Mouse (Mus musculus) urinary bladder, postnatal 10 days (tissue): ENCODE data around the gene Kank1.
"Not testable (repeated sequence)": the region's sequence is repeated elsewhere in the genome, so short reads cannot be mapped to it uniquely, and the experiment has no call there.

Experiments
- DNase-seq: peaks from one replicate; pipeline ENCODE4 v3.0.0; 2022; ENCODE audit warnings: low spot score

The Kank1 gene

GRCm38 (mm10) chr19:25439807-25440206 is 203.0 kb downstream of the Kank1 start:
- no peak for DNase-seq

DNA sequence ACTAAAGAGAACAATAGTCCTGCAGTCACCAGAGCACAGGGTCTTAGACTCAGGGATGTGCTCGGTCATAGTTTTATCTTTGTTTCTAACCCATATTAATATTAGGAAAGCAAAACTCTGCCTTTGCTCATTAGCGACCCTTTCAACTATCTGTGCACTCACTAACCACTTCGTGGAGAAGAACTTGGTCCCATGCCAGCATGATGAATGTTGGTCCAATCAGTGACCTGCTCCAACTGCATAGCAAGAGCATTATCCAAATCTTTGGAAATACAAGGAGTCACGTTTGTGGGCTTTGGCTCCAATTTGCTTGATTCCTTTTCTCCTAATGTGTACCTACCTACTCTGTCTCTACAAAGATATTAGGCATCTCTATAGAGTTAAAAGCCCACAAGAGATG is 204.0 kb downstream of the Kank1 start:
- DNase-seq, result no peak

DNA sequence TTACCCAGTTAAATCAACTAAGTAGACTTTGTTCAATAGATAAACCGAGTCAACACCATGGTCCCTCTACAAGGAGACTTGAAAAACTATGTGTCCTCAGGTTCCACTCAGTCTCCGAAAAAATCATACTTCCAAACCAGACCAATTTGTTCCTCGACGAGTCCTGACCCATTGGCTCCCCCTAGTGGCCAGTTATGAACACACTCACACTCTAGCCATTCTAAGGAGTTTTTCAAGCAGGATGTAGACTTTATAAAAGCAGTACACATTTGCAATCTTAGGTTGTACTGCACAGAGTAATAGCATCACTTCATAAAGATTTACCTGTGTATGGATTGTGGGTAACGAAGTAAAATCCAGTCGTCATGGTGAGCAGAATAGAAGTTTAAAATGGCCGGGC is 208.3 kb downstream of the Kank1 start:
- no peak for DNase-seq

DNA sequence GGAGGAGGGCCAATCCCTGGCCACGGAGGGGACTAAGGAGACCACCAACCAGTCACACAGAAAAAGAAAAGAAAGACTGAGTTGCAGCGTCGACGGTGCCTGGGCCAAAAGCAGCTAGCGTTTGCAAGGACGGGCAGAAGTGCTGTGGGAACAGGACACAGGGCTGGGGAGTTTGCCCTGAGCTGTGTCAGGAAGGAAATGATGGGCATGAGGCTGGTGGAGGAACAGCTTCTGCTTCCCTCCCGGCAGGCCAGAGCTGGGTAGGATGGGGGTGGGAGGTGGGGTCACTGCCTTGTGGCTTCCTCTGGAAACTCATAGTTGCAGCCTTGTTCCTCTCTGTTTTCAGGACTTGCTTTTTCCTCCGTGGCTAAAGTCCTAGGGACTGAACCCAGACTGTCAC is 209.1 kb downstream of the Kank1 start:
- no peak for DNase-seq

DNA sequence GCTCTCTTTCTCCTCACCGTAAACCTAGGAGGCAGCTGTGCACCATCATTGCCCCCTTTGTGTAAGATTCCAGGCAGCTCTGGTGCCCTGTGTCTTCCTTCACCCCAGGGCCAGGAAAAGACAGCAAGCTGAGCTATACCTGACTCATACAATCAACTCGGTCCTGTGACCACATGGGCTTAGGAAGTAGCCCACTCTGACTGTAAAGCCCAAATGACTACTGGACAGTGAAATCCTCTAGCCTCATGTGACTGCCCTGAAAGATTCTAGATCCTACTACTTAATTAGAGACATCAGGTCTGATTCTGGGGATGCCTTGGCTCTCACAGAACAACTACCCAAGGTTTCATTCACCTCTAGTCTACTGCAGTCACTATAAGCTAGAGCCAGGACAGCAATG is 209.9 kb downstream of the Kank1 start:
- DNase-seq, result no peak

DNA sequence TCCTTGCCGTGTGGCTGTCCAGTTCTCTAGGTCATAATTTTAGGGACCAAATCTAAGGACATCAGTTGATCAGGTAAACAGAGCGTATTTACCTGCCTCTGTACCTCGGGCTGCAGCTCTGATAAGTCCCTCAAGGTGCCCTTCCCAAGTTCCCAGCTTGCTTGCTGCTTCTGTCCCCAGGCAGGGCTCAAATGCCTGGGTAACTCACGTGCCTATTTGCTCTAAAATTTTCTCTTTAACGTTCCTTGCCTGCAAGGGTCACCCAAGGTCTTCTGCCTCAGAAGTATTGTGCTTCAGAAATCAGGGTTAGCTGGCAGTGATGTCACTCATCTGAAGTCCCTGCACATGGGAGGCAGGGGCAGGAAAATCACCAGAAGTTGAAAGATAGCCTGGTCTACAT is 210.6 kb downstream of the Kank1 start:
- DNase-seq, result no peak

- DNase-seq, result no peak
These were observed 214.3 kb downstream of the Kank1 start for GRCm38 (mm10) chr19:25450869-25451629.

DNA sequence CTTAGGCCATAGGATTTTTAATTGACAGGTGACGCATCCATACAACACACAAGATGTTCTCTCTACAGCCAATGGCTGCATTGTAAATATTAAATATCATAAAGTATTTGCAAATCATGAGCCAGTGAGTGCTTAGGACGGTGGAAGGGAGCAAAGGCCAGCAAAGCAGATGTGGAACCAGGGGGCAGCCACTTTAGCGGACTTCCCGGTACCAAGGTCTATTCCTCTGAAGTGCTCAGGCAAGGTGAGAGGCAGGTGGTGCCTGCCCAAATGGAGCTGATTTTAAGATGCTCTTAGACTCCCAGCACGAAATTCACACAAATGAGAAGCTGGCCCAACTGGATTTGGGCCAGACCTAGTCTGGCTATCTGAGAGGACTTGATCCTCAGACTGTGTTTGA is 216.4 kb downstream of the Kank1 start:
- DNase-seq, result no peak

GRCm38 (mm10) chr19:25460760-25461159 is 224.0 kb downstream of the Kank1 start:
- DNase-seq, result no peak

GRCm38 (mm10) chr19:25461553-25462320 is 225.0 kb downstream of the Kank1 start:
- no peak for DNase-seq

DNA sequence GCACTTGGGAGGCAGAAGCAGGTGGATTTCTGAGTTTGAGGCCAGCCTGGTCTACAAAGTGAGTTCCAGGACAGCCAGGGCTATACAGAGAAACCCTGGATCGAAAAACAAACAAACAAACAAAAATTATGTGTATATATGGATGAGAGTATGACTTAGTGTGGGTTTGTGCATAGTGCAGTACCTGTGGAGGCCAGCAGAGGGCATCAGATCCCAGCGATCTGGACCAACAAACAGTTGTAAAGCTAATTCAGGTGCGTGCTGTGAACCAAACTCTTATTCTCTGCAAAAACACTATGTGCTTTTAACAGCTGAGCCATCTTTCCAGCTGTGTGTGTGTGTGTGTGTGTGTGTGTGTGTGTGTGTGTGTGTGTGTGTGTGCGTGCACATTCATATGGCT is 239.0 kb downstream of the Kank1 start:
- DNase-seq, result not testable (repeated sequence)

DNA sequence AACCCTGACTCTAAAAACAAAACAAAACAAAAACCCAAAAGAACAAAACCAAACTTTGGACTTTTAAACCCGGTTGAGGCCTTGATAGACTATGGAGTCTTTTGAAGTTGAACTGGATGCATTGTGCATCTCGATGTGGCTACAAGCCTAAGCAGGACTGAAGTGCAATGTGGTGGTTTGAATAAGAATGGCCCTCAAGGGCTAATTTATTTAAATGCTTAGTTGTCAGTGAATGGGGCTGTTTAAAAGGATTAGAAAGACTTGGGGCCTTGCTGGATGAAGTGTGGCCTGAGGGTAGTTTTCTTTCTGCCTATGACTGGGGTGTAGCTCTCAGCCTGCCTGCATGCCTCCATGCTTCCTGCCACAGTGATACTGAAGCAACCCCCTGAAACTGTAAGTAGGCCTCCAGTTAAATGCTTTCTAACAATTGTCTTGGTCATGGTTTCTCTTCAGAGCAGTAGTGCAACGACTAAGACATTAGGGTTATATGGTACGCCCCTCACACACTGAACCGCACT is 242.4 kb downstream of the Kank1 start:
- no peak for DNase-seq

DNA sequence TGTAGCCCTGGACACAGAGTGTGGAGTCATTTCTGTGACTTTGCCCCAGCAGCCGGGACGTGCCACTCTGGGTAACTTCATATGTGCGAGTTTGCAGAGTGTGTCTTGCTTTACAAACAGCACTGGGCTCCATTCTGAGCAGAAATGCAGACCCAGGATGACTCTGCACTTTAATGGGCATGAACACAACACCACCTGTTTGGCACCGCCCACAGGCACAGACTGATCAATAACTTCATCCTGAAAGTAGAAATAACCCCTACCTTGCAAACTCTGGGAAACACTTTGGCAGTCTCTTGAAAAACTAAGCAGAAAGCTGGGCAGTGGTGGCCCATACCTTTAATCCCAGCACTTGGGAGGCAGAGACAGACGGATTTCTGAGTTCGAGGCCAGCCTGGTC is 244.0 kb downstream of the Kank1 start:
- no peak for DNase-seq
